ENCODE assay signal across 10 mouse cellular contexts in the genomic region with DNA sequence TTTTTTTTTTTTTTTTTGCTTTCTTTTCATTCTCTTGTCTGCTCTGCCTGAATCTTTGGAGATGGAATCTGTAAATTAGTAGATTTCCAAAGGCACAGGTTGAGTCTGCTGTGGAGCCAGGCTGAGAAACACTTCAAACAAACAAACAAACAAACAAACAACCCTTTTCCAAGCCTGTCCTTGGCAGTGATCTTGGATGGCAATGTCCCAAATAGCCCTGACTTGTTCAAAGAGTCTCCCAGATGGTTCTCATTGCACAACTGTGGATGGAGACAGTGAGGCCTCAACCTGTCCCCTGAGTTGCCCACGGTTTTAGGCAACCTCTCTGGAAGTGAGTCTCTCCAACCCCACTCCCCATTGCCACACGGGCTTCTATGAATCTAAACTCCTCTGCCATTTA. TPM values are rescaled to one million over a fixed set of nuclear protein-coding genes. Genes with fewer than 3 reads are reported as not detected.
DNase-seq lines count a peak whose midpoint lies in the region; ATAC-seq lines count a peak whose summit lies in the region.
"Had no signal": no experiment of that assay in that cellular context is flagged by ENCODE, and none has a peak within 500 bp of the region (broad histone marks: within the 10 kb centered on the region; RNA-seq: fewer than 3 reads in every experiment).

No protein-coding gene starts in this region.

- no peak for DNase-seq in heart, postnatal 14 days
- peak; percentile 18 for DNase-seq in Muller cell, postnatal 12 days (ENCODE audit: inconsistent ontology term)
- no peak for DNase-seq in forebrain, embryonic 14.5 days (ENCODE audit: low spot score)
- DNase-seq in left cerebral cortex, adult 18-20 months (ENCODE audit: low spot score in 2 of 2) = no peak
- no peak for DNase-seq in gastrocnemius, postnatal 14 days
- no peak for DNase-seq in spleen, postnatal 36 days (ENCODE audit: low spot score in 2 of 2)
- DNase-seq: kidney, adult 18-20 months; right cerebral cortex, postnatal 14 days had no signal

- no peaks in the 10 kb centered on the region for H3K9me3 ChIP-seq in heart, embryonic 15.5 days (replicated peaks)
- H3K9me3 ChIP-seq in forebrain, embryonic 14.5 days (replicated peaks; ENCODE audit: control insufficient read depth, low read length) = no peaks in the 10 kb centered on the region
- peaks cover 18% of the 10 kb centered on the region for H3K9me3 ChIP-seq in midbrain, embryonic 12.5 days

- H3K36me3 ChIP-seq in heart, embryonic 15.5 days = peaks cover 6% of the 10 kb centered on the region; the same call in 1 of the 2 replicates
- peaks cover 30% of the 10 kb centered on the region for H3K36me3 ChIP-seq in forebrain, embryonic 14.5 days (ENCODE audit: control insufficient read depth, insufficient read depth, low read length)
- peaks cover 48% of the 10 kb centered on the region for H3K36me3 ChIP-seq in midbrain, embryonic 12.5 days

- no peaks in the 10 kb centered on the region for H3K27me3 ChIP-seq in heart, embryonic 15.5 days
- no peaks in the 10 kb centered on the region for H3K27me3 ChIP-seq in forebrain, embryonic 14.5 days (replicated peaks; ENCODE audit: control insufficient read depth, insufficient read depth, low read length)
- H3K27me3 ChIP-seq in midbrain, embryonic 12.5 days = no peaks in the 10 kb centered on the region

- peak overlapping the region; percentile 91; the same call in 1 of the 2 replicates for H3K4me2 ChIP-seq in heart, embryonic 15.5 days
- H3K4me2 ChIP-seq in forebrain, embryonic 14.5 days (ENCODE audit: low read length) = peak overlapping the region; percentile 74
- H3K4me2 ChIP-seq in midbrain, embryonic 12.5 days (replicated peaks) = peak overlapping the region; percentile 66; the same call in 1 of the 2 replicates

- no peak overlapping the region for H3K27ac ChIP-seq in heart, embryonic 15.5 days
- H3K27ac ChIP-seq in forebrain, embryonic 14.5 days (ENCODE audit: low read depth, low read length) = no peak overlapping the region
- H3K27ac ChIP-seq in midbrain, embryonic 12.5 days (replicated peaks) = no peak overlapping the region

- WGBS in heart, embryonic 15.5 days = 74% methylated on average over 2 of the region's 2 CpGs
- WGBS in forebrain, embryonic 14.5 days = 85% methylated on average over 2 of the region's 2 CpGs
- 80% methylated on average over 2 of the region's 2 CpGs for WGBS in midbrain, embryonic 12.5 days

- H3K4me1 ChIP-seq in heart, embryonic 15.5 days (replicated peaks) = peaks cover 35% of the 10 kb centered on the region
- peaks cover 18% of the 10 kb centered on the region for H3K4me1 ChIP-seq in forebrain, embryonic 14.5 days (ENCODE audit: control insufficient read depth, insufficient read depth, low read length)
- H3K4me1 ChIP-seq in midbrain, embryonic 12.5 days = peaks cover 23% of the 10 kb centered on the region

- ATAC-seq in heart, embryonic 15.5 days (replicated peaks; ENCODE audit: insufficient number of reproducible peaks, insufficient read depth, low FRiP score, low read depth) = no peak
- ATAC-seq in forebrain, embryonic 14.5 days = no peak
- no peak for ATAC-seq in midbrain, embryonic 12.5 days (ENCODE audit: low FRiP score, low read depth)

- H3K9ac ChIP-seq in heart, embryonic 15.5 days = no peak overlapping the region
- peak overlapping the region; percentile 100; the same call in 1 of the 2 replicates for H3K9ac ChIP-seq in forebrain, embryonic 14.5 days (ENCODE audit: low read length)
- H3K9ac ChIP-seq in midbrain, embryonic 12.5 days (replicated peaks) = no peak overlapping the region

- H3K4me3 ChIP-seq in heart, embryonic 15.5 days = no peak overlapping the region
- H3K4me3 ChIP-seq in forebrain, embryonic 14.5 days (ENCODE audit: low read depth, low read length) = no peak overlapping the region
- no peak overlapping the region for H3K4me3 ChIP-seq in midbrain, embryonic 12.5 days

- intact Hi-C loops in heart, postnatal 14 days (cut with DNase I) = no loop called here
- intact Hi-C loops in gastrocnemius, postnatal 14 days (cut with DNase I; ENCODE audit: low total_unique reads) = no loop called here

RNA-seq across cellular contexts. Expression of gene Slc38a1, which starts 4.1 kb away (rescaled TPM):
- polyA plus RNA-seq in heart, embryonic 15.5 days (2015; fragmentation: Nextera tagmentation; extraction: Ambion mirVana) = 66.1 and 67.8 TPM in 2 replicates
- 10 to 100 TPM; 33.6 to 35.4 TPM for total RNA-seq in heart, postnatal 14 days (2021)
- 100 and 129 TPM in 2 replicates for polyA plus RNA-seq in forebrain, embryonic 14.5 days (2014; fragmentation: Nextera tagmentation; extraction: Ambion mirVana)
- polyA plus RNA-seq in midbrain, embryonic 12.5 days (2016; fragmentation: Nextera tagmentation; extraction: Ambion mirVana) = 149 and 150 TPM in 2 replicates
- 100 to 1,000 TPM; 112 to 114 TPM for total RNA-seq in left cerebral cortex, adult 18-20 months (2021)
- 1 to 10 TPM; 3.1 to 4.1 TPM for total RNA-seq in gastrocnemius, postnatal 14 days (2021)

Comparison
In these comparisons a context has a peak if more than half of its experiments do, and no peak if none do; other contexts are left out.
1. RNA of gene Slc38a1, which starts 4.1 kb away (total RNA-seq): 112 to 114 TPM in left cerebral cortex, adult 18-20 months and 33.6 to 35.4 TPM in heart, postnatal 14 days; 3.1 to 4.1 TPM in gastrocnemius, postnatal 14 days; every median in the first group is over 4 times any median in the second.
2. Peak in every context shown above with its lines, with median percentiles within 50 percentile points of each other: H3K4me2 ChIP-seq.